Mouse (Mus musculus) liver, embryonic 14.5 days (tissue): Measurements from ENCODE around the gene Apoa1.

Experiments used
- CTCF ChIP-seq: IDR thresholded peaks from 2 replicates; pipeline ENCODE4 v1.5.1; 2016; ENCODE audit warnings: antibody characterized with exemption, low read depth, control low read depth
- EP300 ChIP-seq: IDR thresholded peaks from 2 replicates; pipeline ENCODE4 v1.6.1; 2016; ENCODE audit warnings: antibody characterized with exemption, low read depth

GRCm38 (mm10) chr9:46261131-46261530, 32.8 kb downstream of the Apoa1 start:
- TF ChIP-seq CTCF = no peak
- TF ChIP-seq EP300 = no peak
